Mouse (Mus musculus) adrenal gland, postnatal 25 days (tissue): Measurements from ENCODE around the gene Obsl1. TPM values are rescaled to one million over a fixed set of nuclear protein-coding genes. Genes with fewer than 3 reads are reported as not detected.

Experiments
- DNase-seq: peaks from one replicate; pipeline ENCODE4 v3.0.0; 2021; ENCODE audit warnings: mixed read lengths
- total RNA-seq: library from RNA; stranded (reverse); gene quantifications from 2 replicates; pipeline ENCODE4 v1.2.3, GENCODE M21; 2021

The Obsl1 gene
- total RNA-seq, 1 experiment from 2014 or later: 107 TPM

- no peak for DNase-seq
Measured at GRCm38 (mm10) chr1:75487040-75487404, 19.2 kb downstream of the Obsl1 start.

- no peak for DNase-seq
Measured at GRCm38 (mm10) chr1:75486561-75486960, 19.7 kb downstream of the Obsl1 start.

- DNase-seq: no peak
Measured at GRCm38 (mm10) chr1:75480735-75481134, 25.5 kb downstream of the Obsl1 start.

GRCm38 (mm10) chr1:75480036-75480435, 26.2 kb downstream of the Obsl1 start:
- no peak for DNase-seq

GRCm38 (mm10) chr1:75479635-75479989, 26.6 kb downstream of the Obsl1 start:
- DNase-seq: no peak

GRCm38 (mm10) chr1:75478916-75479634, 27.2 kb downstream of the Obsl1 start, which contains the start of the genes Chpf and Tmem198:
Chpf (minus strand) TSS chr1:75479307.
Tmem198 (plus strand) TSS chr1:75479532.
- peak; percentile 97 for DNase-seq

- peak; percentile 54 for DNase-seq
Measured at GRCm38 (mm10) chr1:75478497-75478896, 27.8 kb downstream of the Obsl1 start.

GRCm38 (mm10) chr1:75477966-75478290, 28.3 kb downstream of the Obsl1 start:
- no peak for DNase-seq

- peak; percentile 89 for DNase-seq
Measured at GRCm38 (mm10) chr1:75477264-75477965, 28.8 kb downstream of the Obsl1 start.

- no peak for DNase-seq
Measured at GRCm38 (mm10) chr1:75476441-75476840, 29.8 kb downstream of the Obsl1 start.

GRCm38 (mm10) chr1:75469287-75469825, 36.9 kb downstream of the Obsl1 start:
- peak; percentile 38 for DNase-seq

- peak; percentile 76 for DNase-seq
Measured at GRCm38 (mm10) chr1:75467215-75467927, 38.9 kb downstream of the Obsl1 start.

GRCm38 (mm10) chr1:75463652-75464204, 42.5 kb downstream of the Obsl1 start:
- DNase-seq: no peak

- DNase-seq: no peak
Measured at GRCm38 (mm10) chr1:75462636-75463035, 43.6 kb downstream of the Obsl1 start.

GRCm38 (mm10) chr1:75460297-75460696, 46.0 kb downstream of the Obsl1 start:
- no peak for DNase-seq

- DNase-seq: no peak
Measured at GRCm38 (mm10) chr1:75458789-75459684, 47.2 kb downstream of the Obsl1 start.

- peak; percentile 52 for DNase-seq
Measured at GRCm38 (mm10) chr1:75458025-75458788, 48.0 kb downstream of the Obsl1 start.

GRCm38 (mm10) chr1:75457710-75458024, 48.6 kb downstream of the Obsl1 start:
- DNase-seq: no peak

- DNase-seq: no peak
Measured at GRCm38 (mm10) chr1:75456746-75457564, 49.3 kb downstream of the Obsl1 start.

- no peak for DNase-seq
Measured at GRCm38 (mm10) chr1:75455948-75456347, 50.3 kb downstream of the Obsl1 start.
